Mouse (Mus musculus) gastrocnemius, adult 2 months (tissue): ENCODE data around the gene Ddx41. TPM values are rescaled to one million over a fixed set of nuclear protein-coding genes. Genes with fewer than 3 reads are reported as not detected.
A peak's percentile ranks its signal among the peaks of the same experiment; 100 is the strongest.
"Not testable (repeated sequence)": the region's sequence is repeated elsewhere in the genome, so short reads cannot be mapped to it uniquely, and the experiment has no call there.

ENCODE experiments used
- DNase-seq: peaks from one replicate; pipeline ENCODE4 v3.0.0; 2022
- H3K27ac ChIP-seq: fragments of 200-600 bp; 2 replicates; pipeline ENCODE4 v1.8.1; 2022; ENCODE audit warnings: mild to moderate bottlenecking
- H3K4me3 ChIP-seq: fragments of 200-600 bp; 2 replicates; pipeline ENCODE4 v1.8.1; 2022; ENCODE audit warnings: mild to moderate bottlenecking, moderate library complexity
- CTCF ChIP-seq: fragments of 200-600 bp; IDR thresholded peaks from 2 replicates; pipeline ENCODE4 v1.8.1; 2022; ENCODE audit warnings: antibody characterized with exemption, mild to moderate bottlenecking, moderate library complexity
- intact Hi-C: fragments of 180-260 bp; cut with DNase I; formaldehyde crosslinking; loops from one replicate; pipeline ENCODE4 v1.15.1; 2025
- long read RNA-seq, 2 experiments: library from polyadenylated mRNA; stranded (forward); transcript quantifications; one replicate each; pipeline ENCODE4 v2.0.0; 2021
- total RNA-seq, 2 experiments: library from RNA; stranded (reverse); gene quantifications; 2 replicates each; pipeline ENCODE4 v1.2.3; 2021

The Ddx41 gene
- 10 to 100 TPM; 10.6 to 11.5 TPM for total RNA-seq
- long read RNA-seq, experiment 1, transcript Ddx41-201 (17 exons, 2,205 nt), result major isoform, 17 of 21 reads
- long read RNA-seq, experiment 1, partial matches to known transcripts, result 0 of 21 reads
- long read RNA-seq, experiment 1, other reads (novel, unspliced or antisense), result 4 of 21 reads
- long read RNA-seq, experiment 2, transcript Ddx41-201 (17 exons, 2,205 nt), result major isoform, 23 of 28 reads
- long read RNA-seq, experiment 2, partial matches to known transcripts, result 1 of 28 reads
- long read RNA-seq, experiment 2, other reads (novel, unspliced or antisense), result 4 of 28 reads

DNA sequence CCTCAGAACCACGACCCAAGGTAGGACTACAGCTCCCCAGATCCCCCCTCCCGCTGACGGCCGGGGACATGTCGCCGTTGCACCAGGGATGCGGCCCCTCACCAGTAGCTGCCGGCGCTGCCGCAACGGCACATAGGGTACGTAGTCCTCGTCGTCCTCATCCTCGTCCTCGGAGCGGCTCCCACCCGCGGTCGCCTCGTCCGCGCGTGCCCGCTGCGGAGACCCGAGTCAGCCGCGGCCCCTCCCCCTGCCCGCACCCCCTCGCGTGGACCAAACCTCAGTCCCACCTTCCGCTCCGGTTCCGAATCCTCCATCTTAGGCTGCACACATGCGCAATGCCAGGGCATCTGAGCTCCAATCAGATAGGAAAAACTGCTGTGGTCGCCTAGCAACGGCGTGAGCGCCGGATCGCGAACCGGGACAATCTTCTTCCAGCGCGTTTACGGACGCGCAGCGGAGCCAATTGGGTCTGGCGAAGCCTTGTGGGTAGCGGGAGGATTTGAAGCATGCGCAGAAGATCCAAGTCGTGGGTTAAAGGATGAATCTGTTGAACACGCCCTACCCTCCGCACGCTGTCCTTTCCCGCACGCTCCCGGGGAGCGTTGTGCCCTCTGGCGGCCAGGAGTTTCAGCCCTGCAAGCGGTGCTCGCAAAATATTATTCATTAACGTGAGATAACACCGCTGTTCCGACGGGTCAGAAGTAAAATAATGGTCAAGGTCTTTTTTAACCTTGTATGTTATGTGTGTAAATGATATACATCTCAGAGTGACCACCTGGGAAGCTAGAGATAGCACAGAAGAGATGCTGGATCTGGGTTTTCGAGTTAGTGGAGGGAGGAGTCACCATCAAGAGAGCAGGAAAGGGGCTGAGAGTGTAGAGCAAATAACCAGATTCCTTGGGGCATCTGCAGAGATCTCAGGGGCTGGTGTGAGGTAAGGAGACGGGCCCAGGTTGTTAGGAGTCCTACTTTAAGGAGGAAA lies at the start of gene Ddx41:
TSS of gene Ddx41 (minus strand) at position 465 of the 982 bp plus-strand sequence.
- peak; percentile 94 for TF ChIP-seq CTCF
- H3K27ac ChIP-seq, result peak within 1 kb of the TSS; percentile 87
- H3K4me3 ChIP-seq, result peak within 1 kb of the TSS; percentile 95
- intact Hi-C loops, result loop anchor here (5.0 kb wide), 1 partner anchor 36 kb away; the partner anchor contains the start of genes Fam193b and Tmed9
- DNase-seq, result peak; percentile 98

DNA sequence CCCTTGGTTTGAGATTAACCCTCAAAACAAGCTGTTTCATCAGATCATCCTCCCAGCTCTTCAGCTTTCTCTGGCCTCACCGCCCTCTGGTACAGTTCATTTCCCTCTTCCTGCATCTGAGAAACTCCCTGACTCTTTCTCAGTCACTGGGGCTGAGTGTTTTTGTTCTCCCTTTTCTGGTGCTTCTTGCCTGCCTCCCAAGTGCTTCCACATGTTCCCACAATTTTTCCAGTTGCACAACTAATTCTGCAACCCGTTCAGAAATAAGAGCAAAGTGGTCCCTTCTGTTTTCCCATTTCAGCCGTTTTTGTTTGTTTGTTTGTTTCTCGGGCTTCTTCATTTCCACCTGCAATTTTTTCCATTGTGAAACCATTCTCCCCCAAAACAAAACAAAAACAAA lies 41.6 kb upstream of the Ddx41 start:
- no peak for TF ChIP-seq CTCF
- intact Hi-C loops, result no loop called here
- no peak overlapping the region for H3K27ac ChIP-seq
- no peak for DNase-seq
- no peak overlapping the region for H3K4me3 ChIP-seq

DNA sequence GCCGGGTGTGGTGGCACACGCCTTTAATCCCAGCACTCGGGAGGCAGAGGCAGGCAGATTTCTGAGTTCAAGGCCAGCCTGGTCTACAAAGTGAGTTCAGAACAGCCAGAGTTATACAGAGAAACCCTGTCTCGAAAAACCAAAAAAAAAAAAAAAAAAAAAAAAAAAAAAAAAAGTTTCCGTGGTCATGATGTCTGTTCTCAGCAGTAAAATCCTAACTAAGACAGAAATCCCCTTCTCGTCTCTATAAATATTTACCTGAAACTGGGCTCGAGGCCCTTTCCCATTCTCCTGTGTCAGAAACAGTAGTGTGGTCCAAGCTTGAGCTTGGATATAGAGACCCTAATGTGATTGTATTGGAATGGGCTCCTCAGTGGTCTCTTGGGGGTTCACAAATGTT lies 40.4 kb upstream of the Ddx41 start:
- DNase-seq, H3K27ac ChIP-seq, intact Hi-C loops, H3K4me3 ChIP-seq: not testable (repeated sequence)

GRCm38 (mm10) chr13:55575932-55576331 lies 39.5 kb upstream of the Ddx41 start:
- H3K4me3 ChIP-seq, result no peak overlapping the region
- no peak for TF ChIP-seq CTCF
- intact Hi-C loops, result no loop called here
- H3K27ac ChIP-seq, result no peak overlapping the region
- DNase-seq, result no peak

DNA sequence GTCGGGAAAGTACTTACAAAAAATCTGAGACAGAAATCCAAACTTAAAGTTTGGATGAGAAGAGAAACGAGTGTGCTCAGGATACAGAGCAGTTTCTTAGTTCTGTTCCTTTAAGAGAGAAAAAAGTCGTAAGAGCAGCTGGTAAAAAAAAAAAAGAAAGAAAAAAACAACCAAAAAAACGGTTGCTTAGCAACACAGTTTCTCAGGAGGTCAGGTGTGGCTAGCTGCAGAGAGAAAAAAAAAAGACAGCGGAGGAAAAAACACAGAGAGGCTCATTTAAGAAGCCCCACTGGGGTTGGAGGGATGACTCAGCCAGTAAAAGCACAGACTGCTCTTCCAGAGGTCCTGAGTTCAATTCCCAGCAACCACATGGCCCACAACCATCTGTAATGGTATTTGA lies 37.9 kb upstream of the Ddx41 start:
- intact Hi-C loops, result loop anchor here (5.0 kb wide), 1 partner anchor 37 kb away; the partner anchor contains the start of gene Ddx41
- Histone ChIP-seq H3K4me3 (no peak overlapping the region), H3K27ac (no peak overlapping the region)
- no peak for DNase-seq
- TF ChIP-seq CTCF, result no peak

- Histone ChIP-seq H3K4me3 (no peak within 1 kb of the TSS), H3K27ac (no peak within 1 kb of the TSS)
- intact Hi-C loops, result loop anchor here (5.0 kb wide), 1 partner anchor 36 kb away; the partner anchor contains the start of gene Ddx41
- TF ChIP-seq CTCF, result no peak
- DNase-seq, result no peak
Observed at GRCm38 (mm10) chr13:55573432-55573831, 37.0 kb upstream of the Ddx41 start, which contains the start of gene Tmed9. Tmed9 (plus strand) TSS chr13:55573732.

DNA sequence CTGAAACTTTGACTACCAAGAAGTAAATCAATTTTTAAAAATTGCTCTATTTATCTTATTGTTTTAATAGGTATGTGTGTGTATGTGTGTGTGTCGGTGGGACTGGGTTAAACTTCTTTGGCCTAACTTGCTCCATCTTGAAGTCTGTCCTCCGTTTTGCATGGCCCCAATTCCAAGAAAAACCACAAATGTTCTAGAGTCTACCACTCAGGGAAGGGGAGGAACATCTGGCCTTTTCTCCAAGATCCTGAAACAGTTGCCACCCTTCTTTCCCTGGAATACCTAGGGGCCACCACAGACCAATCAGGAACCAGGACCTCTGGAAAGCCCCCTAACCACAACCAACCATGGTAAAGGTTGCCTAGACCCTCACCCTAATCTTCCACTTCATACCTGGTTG lies 35.5 kb upstream of the Ddx41 start:
- Histone ChIP-seq H3K4me3 (peak overlapping the region; percentile 95), H3K27ac (peak overlapping the region; percentile 85; the same call in 1 of the 2 replicates)
- intact Hi-C loops, result loop anchor here (2.0 to 5.0 kb wide), 2 partner anchors 21 to 35 kb away; partner anchors contain the start of gene Ddx41
- TF ChIP-seq CTCF, result no peak
- DNase-seq, result no peak

- H3K27ac ChIP-seq, result peak within 1 kb of the TSS; percentile 85
- no peak for TF ChIP-seq CTCF
- DNase-seq, result peak; percentile 96
- H3K4me3 ChIP-seq, result peak within 1 kb of the TSS; percentile 95
- intact Hi-C loops, result loop anchor here (2.0 to 5.0 kb wide), 2 partner anchors 22 to 34 kb away; partner anchors contain the start of gene Ddx41
Observed at GRCm38 (mm10) chr13:55571027-55571751, 34.7 kb upstream of the Ddx41 start, which contains the start of gene Fam193b. Fam193b (minus strand) TSS chr13:55571120.

DNA sequence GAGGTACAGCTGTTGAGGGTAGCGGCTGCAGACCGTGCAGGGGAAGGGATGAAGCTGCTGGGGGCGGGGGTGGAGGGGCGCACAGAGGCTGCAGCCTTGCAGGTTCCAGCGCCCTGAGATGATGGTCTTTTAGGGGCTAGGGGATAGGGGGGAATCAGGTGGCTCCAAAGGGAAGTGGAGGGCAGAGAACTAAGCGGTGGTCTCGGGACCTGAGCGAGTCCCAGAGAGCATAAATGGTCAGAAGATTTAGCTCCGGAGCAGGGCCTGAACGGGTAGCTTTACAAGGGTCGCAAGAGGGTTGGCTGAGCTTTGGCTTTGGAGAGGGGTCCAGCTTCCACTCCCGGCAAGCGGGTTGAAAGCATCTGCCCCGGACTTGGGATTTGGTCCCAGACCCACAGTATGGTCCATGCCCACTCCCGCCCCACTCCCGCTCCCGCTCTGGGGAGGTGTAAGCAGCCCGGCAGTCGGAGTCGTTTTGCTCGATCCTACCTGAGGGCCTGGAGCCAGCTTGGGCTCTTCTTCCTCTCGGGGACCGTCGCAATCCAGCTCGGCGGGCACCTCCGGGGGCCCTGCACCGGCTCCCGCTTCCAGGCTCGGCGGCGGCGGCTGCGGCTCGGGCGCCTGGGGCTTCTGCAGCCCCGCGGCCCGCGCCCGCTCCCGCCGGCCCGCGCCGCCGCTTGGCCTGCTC lies 34.0 kb upstream of the Ddx41 start:
- Histone ChIP-seq H3K4me3 (peak overlapping the region; percentile 95), H3K27ac (peak overlapping the region; percentile 85)
- DNase-seq, result peak; percentile 67
- no peak for TF ChIP-seq CTCF
- intact Hi-C loops, result loop anchor here (2.0 to 5.0 kb wide), 2 partner anchors 22 to 33 kb away; partner anchors contain the start of gene Ddx41

- H3K27ac ChIP-seq, result peak overlapping the region; percentile 85
- intact Hi-C loops, result loop anchor here (2.0 to 5.0 kb wide), 2 partner anchors 23 to 33 kb away; partner anchors contain the start of gene Ddx41
- no peak for DNase-seq
- no peak for TF ChIP-seq CTCF
- H3K4me3 ChIP-seq, result peak overlapping the region; percentile 95
Observed at GRCm38 (mm10) chr13:55569726-55570285, 33.3 kb upstream of the Ddx41 start.

- intact Hi-C loops, H3K4me3 ChIP-seq, DNase-seq: not testable (repeated sequence)
Observed at GRCm38 (mm10) chr13:55568524-55568923, 32.1 kb upstream of the Ddx41 start.

More at GRCm38 (mm10) chr13:55568524-55568923, 32.1 kb upstream of the Ddx41 start:
- H3K27ac ChIP-seq, result not testable (repeated sequence)
